Mouse (Mus musculus): Measurements from ENCODE around the gene Cacna1c. TPM values are rescaled to one million over a fixed set of nuclear protein-coding genes. Genes with fewer than 3 reads are reported as not detected.

Cacna1c gene
- polyA plus RNA-seq, 2 experiments, result 8.9 to 29.0 TPM

- Histone ChIP-seq H3K27me3 (ENCODE audit: control insufficient read depth, insufficient read depth, low read length) (no peaks in the 10 kb centered on the region), H3K4me1 (ENCODE audit: control insufficient read depth, insufficient read depth, low read length) (no peaks in the 10 kb centered on the region), H3K4me2 (replicated peaks; ENCODE audit: low read depth, low read length, severe bottlenecking) (no peak overlapping the region), H3K9me3 (ENCODE audit: control insufficient read depth, low read length) (no peaks in the 10 kb centered on the region), H3K36me3 (ENCODE audit: control insufficient read depth, insufficient read depth, low read length) (no peaks in the 10 kb centered on the region), H3K27ac (replicated peaks; ENCODE audit: low read depth, low read length) (no peak overlapping the region), H3K4me3 (replicated peaks; ENCODE audit: low read length) (no peak overlapping the region), H3K9ac (ENCODE audit: low read depth, low read length, severe bottlenecking) (no peak overlapping the region)
- ATAC-seq (ENCODE audit: low FRiP score, low read depth) (no peak), DNase-seq (ENCODE audit: low spot score) (no peak)
- 92% methylated on average over 7 of the region's 7 CpGs for WGBS
- no peak for TF ChIP-seq POLR2A (IDR thresholded peaks at IDR 0.05; ENCODE audit: borderline replicate concordance, extremely low read depth, insufficient read depth, insufficient read length)
Observed at GRCm38 (mm10) chr6:118954988-118955554, 241.1 kb downstream of the Cacna1c start.

GRCm38 (mm10) chr6:118952377-118952776 lies 243.8 kb downstream of the Cacna1c start:
- H3K4me1 ChIP-seq (ENCODE audit: control insufficient read depth, insufficient read depth, low read length), result peaks cover 4% of the 10 kb centered on the region
- no peaks in the 10 kb centered on the region for H3K36me3 ChIP-seq (ENCODE audit: control insufficient read depth, insufficient read depth, low read length)
- H3K4me2 ChIP-seq (replicated peaks; ENCODE audit: low read depth, low read length, severe bottlenecking), result no peak overlapping the region
- TF ChIP-seq POLR2A (IDR thresholded peaks at IDR 0.05; ENCODE audit: borderline replicate concordance, extremely low read depth, insufficient read depth, insufficient read length), result no peak
- no peak overlapping the region for H3K27ac ChIP-seq (replicated peaks; ENCODE audit: low read depth, low read length)
- H3K4me3 ChIP-seq (replicated peaks; ENCODE audit: low read length), result no peak overlapping the region
- H3K9ac ChIP-seq (ENCODE audit: low read depth, low read length, severe bottlenecking), result no peak overlapping the region
- no peaks in the 10 kb centered on the region for H3K27me3 ChIP-seq (ENCODE audit: control insufficient read depth, insufficient read depth, low read length)
- WGBS, result 82% methylated on average over 9 of the region's 9 CpGs
- H3K9me3 ChIP-seq (ENCODE audit: control insufficient read depth, low read length), result no peaks in the 10 kb centered on the region
- ATAC-seq (ENCODE audit: low FRiP score, low read depth), result no peak
- DNase-seq (ENCODE audit: low spot score), result no peak

GRCm38 (mm10) chr6:118950190-118950589 lies 246.0 kb downstream of the Cacna1c start:
- Histone ChIP-seq H3K4me1 (ENCODE audit: control insufficient read depth, insufficient read depth, low read length) (peaks cover 7% of the 10 kb centered on the region), H3K36me3 (ENCODE audit: control insufficient read depth, insufficient read depth, low read length) (no peaks in the 10 kb centered on the region), H3K4me2 (replicated peaks; ENCODE audit: low read depth, low read length, severe bottlenecking) (no peak overlapping the region), H3K9me3 (ENCODE audit: control insufficient read depth, low read length) (no peaks in the 10 kb centered on the region), H3K27me3 (ENCODE audit: control insufficient read depth, insufficient read depth, low read length) (no peaks in the 10 kb centered on the region), H3K27ac (replicated peaks; ENCODE audit: low read depth, low read length) (no peak overlapping the region), H3K9ac (ENCODE audit: low read depth, low read length, severe bottlenecking) (no peak overlapping the region), H3K4me3 (replicated peaks; ENCODE audit: low read length) (no peak overlapping the region)
- WGBS, result 61% methylated on average over 13 of the region's 13 CpGs
- no peak for TF ChIP-seq POLR2A (IDR thresholded peaks at IDR 0.05; ENCODE audit: borderline replicate concordance, extremely low read depth, insufficient read depth, insufficient read length)
- DNase-seq (ENCODE audit: low spot score) (no peak), ATAC-seq (ENCODE audit: low FRiP score, low read depth) (no peak)

GRCm38 (mm10) chr6:118947286-118947685 lies 248.9 kb downstream of the Cacna1c start:
- 56% methylated on average over 8 of the region's 8 CpGs for WGBS
- no peak overlapping the region for H3K4me2 ChIP-seq (replicated peaks; ENCODE audit: low read depth, low read length, severe bottlenecking)
- H3K9ac ChIP-seq (ENCODE audit: low read depth, low read length, severe bottlenecking), result no peak overlapping the region
- DNase-seq (ENCODE audit: low spot score) (peak; percentile 59), ATAC-seq (ENCODE audit: low FRiP score, low read depth) (no peak)
- peaks cover 7% of the 10 kb centered on the region for H3K4me1 ChIP-seq (ENCODE audit: control insufficient read depth, insufficient read depth, low read length)
- H3K9me3 ChIP-seq (ENCODE audit: control insufficient read depth, low read length), result no peaks in the 10 kb centered on the region
- no peak for TF ChIP-seq POLR2A (IDR thresholded peaks at IDR 0.05; ENCODE audit: borderline replicate concordance, extremely low read depth, insufficient read depth, insufficient read length)
- no peak overlapping the region; the same call in 1 of the 2 replicates for H3K27ac ChIP-seq (replicated peaks; ENCODE audit: low read depth, low read length)
- H3K4me3 ChIP-seq (replicated peaks; ENCODE audit: low read length), result no peak overlapping the region
- no peaks in the 10 kb centered on the region for H3K27me3 ChIP-seq (ENCODE audit: control insufficient read depth, insufficient read depth, low read length)
- no peaks in the 10 kb centered on the region for H3K36me3 ChIP-seq (ENCODE audit: control insufficient read depth, insufficient read depth, low read length)

- no peak for ATAC-seq (ENCODE audit: low FRiP score, low read depth)
- peaks cover 12% of the 10 kb centered on the region for H3K4me1 ChIP-seq (ENCODE audit: control insufficient read depth, insufficient read depth, low read length)
- no peak overlapping the region; the same call in 1 of the 2 replicates for H3K27ac ChIP-seq (replicated peaks; ENCODE audit: low read depth, low read length)
- no peaks in the 10 kb centered on the region for H3K36me3 ChIP-seq (ENCODE audit: control insufficient read depth, insufficient read depth, low read length)
- H3K9ac ChIP-seq (ENCODE audit: low read depth, low read length, severe bottlenecking), result no peak overlapping the region
- 84% methylated on average over 6 of the region's 6 CpGs for WGBS
- H3K9me3 ChIP-seq (ENCODE audit: control insufficient read depth, low read length), result no peaks in the 10 kb centered on the region
- no peak overlapping the region for H3K4me3 ChIP-seq (replicated peaks; ENCODE audit: low read length)
- DNase-seq (ENCODE audit: low spot score), result no peak
- no peak for TF ChIP-seq POLR2A (IDR thresholded peaks at IDR 0.05; ENCODE audit: borderline replicate concordance, extremely low read depth, insufficient read depth, insufficient read length)
- no peaks in the 10 kb centered on the region for H3K27me3 ChIP-seq (ENCODE audit: control insufficient read depth, insufficient read depth, low read length)
- no peak overlapping the region for H3K4me2 ChIP-seq (replicated peaks; ENCODE audit: low read depth, low read length, severe bottlenecking)
Observed at GRCm38 (mm10) chr6:118946660-118947059, 249.6 kb downstream of the Cacna1c start.

Data from limb, embryonic 14.5 days (tissue).